Mouse (Mus musculus) hindbrain, embryonic 10.5 days (tissue): ENCODE measurements at regions not wholly inside any gene's neighbourhood (a gene's known extent, or its start where the extent isn't known, plus 50 kb on each side); places are given as distances from the start of the nearest gene placed in this dataset.

Experiments
- DNase-seq: peaks from one replicate; pipeline ENCODE4 v3.0.0-alpha.2; 2017; ENCODE audit warnings: low spot score
- H3K27ac ChIP-seq: fragments of 300-500 bp; sonication (generic); 2 replicates; pipeline ENCODE4 v1.5.1; 2016; ENCODE audit warnings: mild to moderate bottlenecking, moderate library complexity
- H3K27me3 ChIP-seq: fragments of 300-500 bp; sonication (generic); 2 replicates; pipeline ENCODE4 v1.6.1; 2016; ENCODE audit warnings: mild to moderate bottlenecking; ENCODE audit not compliant: poor library complexity, insufficient read depth, severe bottlenecking
- H3K36me3 ChIP-seq: fragments of 300-500 bp; sonication (generic); 2 replicates; pipeline ENCODE4 v1.6.1; 2016; ENCODE audit warnings: mild to moderate bottlenecking, moderate library complexity
- H3K4me1 ChIP-seq: fragments of 300-500 bp; sonication (generic); replicated peaks from 2 replicates; pipeline ENCODE4 v1.6.1; 2016; ENCODE audit warnings: mild to moderate bottlenecking
- H3K4me3 ChIP-seq: fragments of 300-500 bp; sonication (generic); 2 replicates; pipeline ENCODE4 v1.5.1; 2016; ENCODE audit warnings: mild to moderate bottlenecking, moderate library complexity
- H3K9me3 ChIP-seq: fragments of 300-500 bp; sonication (generic); 2 replicates; pipeline ENCODE4 v1.6.1; 2016; ENCODE audit warnings: mild to moderate bottlenecking, moderate library complexity
- WGBS: fragments of 180-500 bp; shearing (Covaris S2); methylation state at CpG from one replicate; pipeline ENCODE4 v1.1.7; 2016; 5-methylcytosine and 5-hydroxymethylcytosine counted together

DNA sequence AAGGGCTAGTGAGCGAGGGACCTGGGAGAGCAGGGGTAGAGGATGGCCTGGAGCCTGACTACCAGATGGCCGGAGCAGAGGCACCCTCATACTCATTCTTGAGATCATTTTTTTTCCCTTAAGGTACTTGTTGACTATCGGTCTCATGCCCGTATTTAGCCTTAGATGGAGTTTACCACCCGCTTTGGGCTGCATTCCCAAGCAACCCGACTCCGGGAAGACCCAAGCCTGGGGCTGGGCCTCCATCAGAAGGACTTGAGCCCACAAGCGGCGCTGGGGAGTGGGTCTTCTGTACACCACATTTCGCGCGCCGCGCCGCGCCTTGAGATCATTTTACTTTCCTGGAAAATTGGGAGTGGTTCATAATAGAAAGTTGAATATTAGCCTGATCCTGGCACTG, 789.2 kb upstream of the Ddx18 start:
- Histone ChIP-seq H3K36me3 (no peaks in the 10 kb centered on the region), H3K4me1 (no peaks in the 10 kb centered on the region), H3K4me3 (no peak overlapping the region), H3K27me3 (no peaks in the 10 kb centered on the region), H3K27ac (no peak overlapping the region), H3K9me3 (peaks cover 4% of the 10 kb centered on the region)
- WGBS: 95% methylated on average over 16 of the region's 16 CpGs
- peak; percentile 100 for DNase-seq

DNA sequence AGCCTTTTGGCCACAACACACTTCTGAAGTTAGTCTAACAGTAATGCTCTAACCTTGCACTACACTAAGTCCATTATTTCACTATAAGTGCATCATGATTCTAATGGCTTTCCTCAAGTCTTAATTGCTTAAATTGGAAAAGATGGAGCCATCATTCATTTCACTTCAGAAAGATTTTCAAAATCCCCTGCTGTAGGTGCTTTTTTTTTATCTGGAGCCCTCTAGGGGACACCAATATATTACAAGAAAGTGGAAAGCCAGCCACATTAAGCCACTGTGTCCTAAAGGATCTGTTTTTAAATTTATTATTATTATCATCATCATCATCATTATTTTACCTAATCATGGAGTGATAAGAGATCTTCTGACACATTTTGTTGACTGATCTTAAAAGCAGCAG, 783.7 kb upstream of the Ddx18 start:
- no peaks in the 10 kb centered on the region for H3K9me3 ChIP-seq
- no peak for DNase-seq
- no peaks in the 10 kb centered on the region for H3K4me1 ChIP-seq
- no peaks in the 10 kb centered on the region for H3K27me3 ChIP-seq
- H3K36me3 ChIP-seq: no peaks in the 10 kb centered on the region
- H3K27ac ChIP-seq: no peak overlapping the region
- H3K4me3 ChIP-seq: no peak overlapping the region

DNA sequence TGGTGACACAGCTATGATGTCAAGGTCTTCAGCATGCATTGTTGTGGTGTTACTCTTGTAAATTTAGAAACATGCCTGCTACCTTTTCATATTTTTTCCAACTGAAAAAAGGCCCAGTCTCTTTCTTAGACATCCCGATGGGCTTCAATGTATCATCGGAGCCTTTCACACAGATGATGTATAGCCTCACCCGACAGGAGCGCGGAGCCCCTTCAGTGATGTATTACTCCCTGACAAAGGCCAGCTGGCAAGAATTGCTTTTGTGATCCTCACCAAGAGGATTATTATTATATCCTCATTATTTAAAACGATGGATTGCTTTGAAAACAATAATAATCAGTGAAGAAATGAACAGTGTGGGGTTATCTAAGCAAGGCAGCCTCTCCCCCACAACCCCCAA, 765.5 kb upstream of the Ddx18 start:
- no peak overlapping the region for H3K4me3 ChIP-seq
- no peak for DNase-seq
- WGBS: 74% methylated on average over 6 of the region's 6 CpGs
- no peaks in the 10 kb centered on the region for H3K4me1 ChIP-seq
- no peaks in the 10 kb centered on the region for H3K27me3 ChIP-seq
- no peak overlapping the region for H3K27ac ChIP-seq
- no peaks in the 10 kb centered on the region for H3K9me3 ChIP-seq
- H3K36me3 ChIP-seq: no peaks in the 10 kb centered on the region

DNA sequence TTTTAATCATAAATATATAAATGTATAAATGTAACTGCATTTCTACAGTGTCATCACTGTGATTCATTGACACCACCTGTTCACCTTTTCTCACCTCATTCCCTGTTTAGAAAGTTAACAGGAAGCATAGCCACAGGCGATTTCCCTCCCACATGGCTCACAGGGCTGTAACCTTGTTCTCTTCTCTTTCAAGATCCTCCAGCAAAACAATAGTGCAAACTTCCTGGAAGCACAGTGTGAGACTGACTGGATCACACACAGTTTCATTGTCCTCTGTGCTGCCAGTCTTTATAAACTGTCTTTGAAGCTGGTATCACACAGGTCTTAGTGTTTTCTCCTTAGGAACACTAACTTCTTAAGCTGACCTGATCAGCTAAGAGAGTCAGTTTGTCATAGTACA, 760.5 kb upstream of the Ddx18 start:
- H3K36me3 ChIP-seq: no peaks in the 10 kb centered on the region
- no peaks in the 10 kb centered on the region for H3K4me1 ChIP-seq
- H3K27me3 ChIP-seq: no peaks in the 10 kb centered on the region
- no peak overlapping the region for H3K4me3 ChIP-seq
- H3K27ac ChIP-seq: no peak overlapping the region
- no peak for DNase-seq
- 47% methylated on average over 1 of the region's 1 CpGs for WGBS
- H3K9me3 ChIP-seq: no peaks in the 10 kb centered on the region
